Mouse (Mus musculus) midbrain, embryonic 12.5 days (tissue): ENCODE data around the gene Akap13. TPM values are rescaled to one million over a fixed set of nuclear protein-coding genes. Genes with fewer than 3 reads are reported as not detected.

Experiments
- ATAC-seq: fragments of 200-750 bp; cut with Nextera tagmentation; 2 replicates; pipeline ENCODE4 v1.8.0; 2017; ENCODE audit warnings: low read depth, moderate TSS enrichment, moderate library complexity; ENCODE audit not compliant: low FRiP score
- H3K27ac ChIP-seq: fragments of 300-500 bp; sonication (generic); replicated peaks from 2 replicates; pipeline ENCODE4 v1.5.1; 2016; ENCODE audit warnings: mild to moderate bottlenecking
- H3K27me3 ChIP-seq: fragments of 300-500 bp; sonication (generic); 2 replicates; pipeline ENCODE4 v1.6.1; 2016; ENCODE audit warnings: mild to moderate bottlenecking
- H3K36me3 ChIP-seq: fragments of 300-500 bp; sonication (generic); 2 replicates; pipeline ENCODE4 v1.6.1; 2016
- H3K4me1 ChIP-seq: fragments of 300-500 bp; sonication (generic); 2 replicates; pipeline ENCODE4 v1.6.1; 2016
- H3K4me2 ChIP-seq: fragments of 300-500 bp; sonication (generic); replicated peaks from 2 replicates; pipeline ENCODE4 v1.6.1; 2016; ENCODE audit warnings: mild to moderate bottlenecking, moderate library complexity
- H3K4me3 ChIP-seq: fragments of 300-500 bp; sonication (generic); 2 replicates; pipeline ENCODE4 v1.5.1; 2016; ENCODE audit warnings: mild to moderate bottlenecking
- H3K9ac ChIP-seq: fragments of 300-500 bp; sonication (generic); replicated peaks from 2 replicates; pipeline ENCODE4 v1.6.1; 2016; ENCODE audit warnings: mild to moderate bottlenecking, moderate library complexity
- H3K9me3 ChIP-seq: fragments of 300-500 bp; sonication (generic); 2 replicates; pipeline ENCODE4 v1.6.1; 2016; ENCODE audit warnings: mild to moderate bottlenecking
- whole genome bisulfite sequencing: fragments of 180-500 bp; shearing (Covaris S2); methylation state at CpG from one replicate; pipeline ENCODE4 v1.1.7; 2016; 5-methylcytosine and 5-hydroxymethylcytosine counted together
- polyA plus RNA-seq: library from polyadenylated mRNA; unstranded; fragments of >200 nt; fragmentation: Nextera tagmentation; extraction: Ambion mirVana; gene quantifications from 2 replicates; pipeline ENCODE4 v1.2.1, GENCODE M21; 2016

Akap13 gene
- polyA plus RNA-seq, 1 experiment from 2014 or later = 32.9 TPM

DNA sequence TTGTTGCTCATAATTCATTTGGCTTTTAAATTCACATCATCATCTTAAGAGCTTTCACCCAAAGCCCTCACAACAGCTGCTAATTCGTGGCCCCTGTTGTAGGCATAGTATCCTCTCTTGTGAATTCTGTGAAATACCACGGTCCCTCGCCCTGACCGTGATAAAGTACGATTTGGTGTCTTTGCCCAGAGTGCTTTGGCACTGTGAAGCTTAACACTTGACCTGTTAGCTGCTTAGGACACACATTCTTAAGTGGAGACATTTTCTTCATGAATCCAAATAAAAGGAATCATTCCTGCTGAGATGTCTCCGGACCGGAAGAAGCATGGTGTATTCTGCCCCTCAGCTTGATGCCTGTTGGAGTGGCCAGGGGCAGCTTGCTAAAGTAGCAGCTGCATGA is 12.5 kb downstream of the Akap13 start:
- Histone ChIP-seq H3K4me1 (peaks cover 7% of the 10 kb centered on the region; the same call in 1 of the 2 replicates), H3K4me2 (no peak overlapping the region), H3K9me3 (no peaks in the 10 kb centered on the region), H3K4me3 (no peak overlapping the region), H3K27me3 (no peaks in the 10 kb centered on the region), H3K27ac (no peak overlapping the region), H3K36me3 (no peaks in the 10 kb centered on the region), H3K9ac (no peak overlapping the region)
- WGBS = 42% methylated on average over 7 of the region's 7 CpGs
- ATAC-seq = no peak

- no peak overlapping the region for H3K27ac ChIP-seq
- no peaks in the 10 kb centered on the region for H3K27me3 ChIP-seq
- ATAC-seq = no peak
- peaks cover 7% of the 10 kb centered on the region; the same call in 1 of the 2 replicates for H3K4me1 ChIP-seq
- H3K4me2 ChIP-seq = no peak overlapping the region
- H3K36me3 ChIP-seq = no peaks in the 10 kb centered on the region
- H3K9me3 ChIP-seq = no peaks in the 10 kb centered on the region
- peak overlapping the region; percentile 15; the same call in 1 of the 2 replicates for H3K9ac ChIP-seq
- no peak overlapping the region for H3K4me3 ChIP-seq
- 14% methylated on average over 7 of the region's 7 CpGs for WGBS
These were observed 15.1 kb downstream of the Akap13 start for GRCm38 (mm10) chr7:75470318-75470925.

DNA sequence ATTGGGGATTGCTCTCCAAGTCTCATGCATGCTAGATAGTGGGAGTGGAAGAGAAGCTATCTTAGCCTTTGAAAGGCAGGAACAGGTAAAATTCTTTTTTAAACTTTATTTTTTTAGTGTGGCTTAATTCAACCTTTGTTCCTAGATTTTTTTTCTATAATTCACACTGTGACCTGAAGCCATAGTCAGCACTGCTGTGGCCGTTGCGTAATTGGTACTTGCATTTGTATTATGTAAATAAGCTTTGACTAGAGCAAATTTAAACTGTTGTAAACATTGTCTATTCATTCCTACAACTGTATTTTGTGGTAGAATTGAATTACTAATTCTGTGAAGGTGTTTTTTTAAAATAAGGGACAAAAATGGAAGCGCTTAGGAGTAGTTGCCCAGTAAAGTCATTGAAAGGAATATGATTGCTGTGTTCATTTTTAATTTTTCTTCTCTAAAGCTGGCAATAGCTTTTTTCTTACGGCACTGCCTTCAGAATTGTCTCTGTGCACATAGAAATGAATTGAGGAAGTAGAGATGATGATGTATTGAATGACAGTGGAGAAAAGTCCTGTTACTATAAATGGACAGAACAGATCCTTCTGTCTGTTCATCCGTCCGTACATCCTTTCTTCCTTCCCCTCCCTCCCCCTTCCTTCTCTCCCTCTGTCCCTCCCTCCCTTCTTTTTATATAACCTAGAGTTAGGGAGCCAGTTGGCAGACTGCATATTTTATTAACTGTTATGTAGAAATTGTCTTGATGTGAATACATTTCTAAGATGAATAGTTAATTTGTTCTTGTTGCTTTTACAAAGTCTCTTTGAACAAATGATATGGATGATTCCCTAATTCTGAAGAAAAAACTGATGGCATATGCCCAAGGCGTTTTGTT is 17.2 kb downstream of the Akap13 start:
- ATAC-seq = no peak
- WGBS = 84% methylated on average over 7 of the region's 7 CpGs
- Histone ChIP-seq H3K27ac (no peak overlapping the region), H3K4me1 (peaks cover 7% of the 10 kb centered on the region; the same call in 1 of the 2 replicates), H3K4me3 (no peak overlapping the region), H3K9me3 (no peaks in the 10 kb centered on the region), H3K27me3 (no peaks in the 10 kb centered on the region), H3K4me2 (no peak overlapping the region), H3K36me3 (no peaks in the 10 kb centered on the region), H3K9ac (no peak overlapping the region)

DNA sequence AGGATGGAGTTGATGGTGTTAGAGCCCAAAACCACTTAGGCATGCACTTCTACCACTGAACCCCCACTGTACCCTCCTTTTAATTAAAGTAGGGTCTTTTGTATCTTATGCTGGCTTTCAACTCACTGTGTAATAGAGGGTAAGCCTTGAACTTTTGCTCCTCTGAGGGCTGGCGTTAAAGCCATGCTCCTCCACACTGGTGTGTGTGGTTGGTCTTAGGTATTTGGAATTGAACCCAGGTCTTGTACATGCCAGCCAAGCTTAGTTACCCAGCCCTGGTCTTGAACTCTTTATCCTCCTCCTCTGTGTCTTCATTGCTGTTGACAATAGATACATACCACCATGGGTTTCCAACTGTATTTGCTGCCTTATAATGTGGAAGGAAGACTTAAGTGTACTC is 18.0 kb downstream of the Akap13 start:
- Histone ChIP-seq H3K27ac (no peak overlapping the region), H3K4me2 (no peak overlapping the region), H3K4me1 (peaks cover 7% of the 10 kb centered on the region; the same call in 1 of the 2 replicates), H3K4me3 (no peak overlapping the region), H3K27me3 (no peaks in the 10 kb centered on the region), H3K9ac (no peak overlapping the region), H3K36me3 (no peaks in the 10 kb centered on the region), H3K9me3 (no peaks in the 10 kb centered on the region)
- 72% methylated on average over 1 of the region's 1 CpGs for WGBS
- no peak for ATAC-seq

DNA sequence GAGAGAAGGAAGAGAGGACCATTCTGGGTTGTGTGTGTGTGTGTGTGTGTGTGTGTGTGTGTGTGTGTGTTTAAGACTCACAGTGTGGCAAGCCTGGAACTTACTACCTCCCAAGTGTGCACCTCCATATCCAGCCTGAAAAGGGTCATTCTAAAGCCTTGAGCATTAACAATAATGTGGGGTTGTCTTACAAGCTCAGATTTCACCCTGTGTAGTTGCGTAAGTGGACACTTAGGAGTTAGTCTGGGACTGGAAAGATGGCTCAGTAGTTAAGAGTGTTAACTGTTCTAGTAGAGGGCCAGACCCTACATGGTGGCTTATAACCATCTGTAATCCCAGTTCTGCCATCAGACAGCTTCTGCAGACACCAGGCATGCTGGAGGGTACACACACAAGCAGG is 18.7 kb downstream of the Akap13 start:
- Histone ChIP-seq H3K4me2 (no peak overlapping the region), H3K4me1 (peaks cover 7% of the 10 kb centered on the region; the same call in 1 of the 2 replicates), H3K36me3 (no peaks in the 10 kb centered on the region), H3K27ac (no peak overlapping the region), H3K4me3 (no peak overlapping the region), H3K9me3 (no peaks in the 10 kb centered on the region), H3K27me3 (no peaks in the 10 kb centered on the region), H3K9ac (no peak overlapping the region)
- no peak for ATAC-seq
- 75% methylated on average over 1 of the region's 1 CpGs for WGBS

DNA sequence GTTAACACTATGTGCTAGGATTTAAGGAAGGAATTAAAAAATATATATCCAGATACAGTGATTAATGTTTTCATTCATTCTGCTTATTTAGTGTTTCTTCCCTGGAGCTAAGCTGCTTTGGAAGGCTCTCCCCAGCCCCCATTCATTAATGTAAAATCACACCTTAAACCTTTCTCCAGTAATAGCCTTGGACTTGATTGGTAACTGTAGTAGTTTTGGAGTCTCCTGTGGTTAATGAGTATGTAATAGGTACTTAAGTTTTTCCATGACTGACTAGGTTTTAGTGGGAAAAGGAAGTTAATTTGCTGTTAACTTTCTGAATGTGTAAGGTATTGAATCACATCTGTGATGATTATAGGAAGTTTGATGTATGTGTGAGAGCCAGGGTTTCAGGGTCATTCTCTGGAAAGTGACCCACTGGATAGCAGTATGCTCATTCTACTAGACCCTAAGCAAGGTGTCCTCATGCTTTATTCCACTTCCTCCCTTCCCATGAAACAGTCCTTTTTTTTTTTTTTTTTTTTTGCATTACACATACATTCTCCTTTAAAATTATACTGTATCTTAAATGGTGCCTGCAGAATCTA is 19.3 kb downstream of the Akap13 start:
- Histone ChIP-seq H3K4me2 (no peak overlapping the region), H3K27me3 (no peaks in the 10 kb centered on the region), H3K4me3 (no peak overlapping the region), H3K9me3 (no peaks in the 10 kb centered on the region), H3K4me1 (peaks cover 7% of the 10 kb centered on the region; the same call in 1 of the 2 replicates), H3K27ac (no peak overlapping the region), H3K36me3 (no peaks in the 10 kb centered on the region), H3K9ac (no peak overlapping the region)
- ATAC-seq = no peak

GRCm38 (mm10) chr7:75478060-75478459 is 22.7 kb downstream of the Akap13 start:
- Histone ChIP-seq H3K9me3 (no peaks in the 10 kb centered on the region), H3K4me3 (no peak overlapping the region), H3K9ac (no peak overlapping the region), H3K36me3 (no peaks in the 10 kb centered on the region), H3K27me3 (no peaks in the 10 kb centered on the region), H3K4me1 (0 out of 2 replicates have a peak, but pooled peaks cover 4% of the 10 kb centered on the region), H3K4me2 (no peak overlapping the region), H3K27ac (no peak overlapping the region)
- no peak for ATAC-seq
- 91% methylated on average over 2 of the region's 2 CpGs for WGBS

- Histone ChIP-seq H3K36me3 (no peaks in the 10 kb centered on the region), H3K4me2 (no peak overlapping the region), H3K4me1 (0 out of 2 replicates have a peak, but pooled peaks cover 4% of the 10 kb centered on the region), H3K9ac (no peak overlapping the region), H3K27ac (no peak overlapping the region), H3K4me3 (no peak overlapping the region), H3K27me3 (no peaks in the 10 kb centered on the region), H3K9me3 (no peaks in the 10 kb centered on the region)
- ATAC-seq = no peak
- 94% methylated on average over 6 of the region's 6 CpGs for WGBS
These were observed 25.5 kb downstream of the Akap13 start for GRCm38 (mm10) chr7:75480721-75481426.

DNA sequence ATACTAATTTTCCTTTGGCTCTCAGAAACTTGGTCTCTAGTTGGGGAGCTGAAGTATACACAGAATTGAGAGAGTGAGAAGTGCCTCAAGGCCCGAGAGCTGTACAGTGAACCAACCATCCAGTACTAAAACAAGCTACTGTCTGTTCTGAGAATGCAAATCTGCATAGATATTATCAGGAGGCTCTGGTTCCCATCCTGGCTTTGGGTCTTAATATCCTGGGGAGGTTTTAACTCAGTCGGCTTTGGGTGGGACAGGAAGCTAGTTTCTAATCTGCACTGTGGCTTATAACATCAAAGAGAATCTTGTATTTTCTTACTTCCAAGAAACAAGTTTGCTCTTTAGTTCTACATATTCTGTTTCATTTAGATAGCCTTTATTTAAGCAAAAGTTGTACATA is 30.7 kb downstream of the Akap13 start:
- Histone ChIP-seq H3K9me3 (no peaks in the 10 kb centered on the region), H3K4me2 (no peak overlapping the region), H3K4me3 (no peak overlapping the region), H3K36me3 (no peaks in the 10 kb centered on the region), H3K27ac (no peak overlapping the region), H3K9ac (no peak overlapping the region), H3K4me1 (0 out of 2 replicates have a peak, but pooled peaks cover 4% of the 10 kb centered on the region), H3K27me3 (no peaks in the 10 kb centered on the region)
- 80% methylated on average over 2 of the region's 2 CpGs for WGBS
- ATAC-seq = no peak

DNA sequence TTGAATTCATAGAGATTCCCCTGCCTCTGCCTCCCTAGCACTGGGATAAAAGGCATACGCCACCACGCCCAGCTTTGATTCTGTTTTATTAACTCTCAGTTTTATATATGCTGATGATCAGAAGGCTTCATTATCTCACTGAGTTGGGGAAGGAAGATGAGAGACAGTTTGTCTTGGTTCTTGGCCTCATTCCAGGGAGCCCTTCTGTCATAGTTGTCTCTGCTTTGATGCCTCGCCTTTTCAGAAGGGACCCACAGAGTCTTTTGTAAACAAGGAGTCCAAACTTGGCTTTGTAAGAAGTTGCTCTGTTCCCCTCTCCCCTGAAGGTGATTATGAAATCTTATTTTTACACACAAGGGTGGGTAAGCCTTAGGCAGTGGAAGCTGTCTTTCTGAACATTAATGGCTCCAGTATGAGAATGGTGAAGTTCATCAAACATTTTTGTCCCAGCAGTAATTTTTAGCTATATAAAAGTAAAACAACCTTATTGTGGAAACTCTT is 40.7 kb downstream of the Akap13 start:
- Histone ChIP-seq H3K27me3 (no peaks in the 10 kb centered on the region), H3K36me3 (no peaks in the 10 kb centered on the region), H3K9me3 (no peaks in the 10 kb centered on the region), H3K4me2 (no peak overlapping the region), H3K4me3 (no peak overlapping the region), H3K9ac (no peak overlapping the region), H3K4me1 (0 out of 2 replicates have a peak, but pooled peaks cover 3% of the 10 kb centered on the region), H3K27ac (no peak overlapping the region)
- no peak for ATAC-seq
- WGBS = 80% methylated on average over 3 of the region's 3 CpGs

- no peak overlapping the region for H3K27ac ChIP-seq
- H3K4me3 ChIP-seq = no peak overlapping the region
- H3K36me3 ChIP-seq = no peaks in the 10 kb centered on the region
- no peaks in the 10 kb centered on the region for H3K27me3 ChIP-seq
- 66% methylated on average over 5 of the region's 5 CpGs for WGBS
- 0 out of 2 replicates have a peak, but pooled peaks cover 3% of the 10 kb centered on the region for H3K4me1 ChIP-seq
- no peaks in the 10 kb centered on the region for H3K9me3 ChIP-seq
- ATAC-seq = no peak
- H3K4me2 ChIP-seq = no peak overlapping the region
- no peak overlapping the region for H3K9ac ChIP-seq
These were observed 43.3 kb downstream of the Akap13 start for GRCm38 (mm10) chr7:75498627-75499026.
